Mouse (Mus musculus) skeletal muscle tissue, adult 2 months (tissue): ENCODE measurements around the gene Gm20388.

Experiments used
- DNase-seq: peaks from one replicate; pipeline ENCODE4 v3.0.0-alpha.2; 2012; ENCODE audit warnings: low read depth, low spot score

The Gm20388 gene

GRCm38 (mm10) chr8:120119429-120119828, 208.8 kb downstream of the Gm20388 start:
- no peak for DNase-seq

GRCm38 (mm10) chr8:120119931-120120330, 209.3 kb downstream of the Gm20388 start:
- DNase-seq: no peak

DNA sequence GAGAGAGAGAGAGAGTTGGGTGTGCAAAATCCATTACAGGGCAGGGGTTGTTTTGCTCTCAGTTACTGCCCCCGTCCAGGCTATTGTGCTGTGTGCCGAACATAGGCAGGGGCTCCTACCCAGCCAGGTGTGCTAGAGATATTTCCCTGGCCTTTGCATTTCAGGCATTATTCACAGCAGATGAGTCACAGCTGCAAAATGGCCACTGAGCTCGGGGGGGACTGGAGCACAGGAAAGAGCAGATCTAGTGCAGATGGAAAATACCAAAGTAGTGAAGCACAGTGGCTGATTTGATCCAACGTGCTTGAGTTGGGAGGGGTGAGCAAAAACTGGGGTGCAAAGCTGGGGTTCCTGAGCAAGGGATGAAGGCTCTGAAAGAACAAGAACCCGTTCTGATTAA, 210.3 kb downstream of the Gm20388 start:
- DNase-seq: no peak

GRCm38 (mm10) chr8:120124261-120124660, 213.6 kb downstream of the Gm20388 start:
- DNase-seq: no peak

DNA sequence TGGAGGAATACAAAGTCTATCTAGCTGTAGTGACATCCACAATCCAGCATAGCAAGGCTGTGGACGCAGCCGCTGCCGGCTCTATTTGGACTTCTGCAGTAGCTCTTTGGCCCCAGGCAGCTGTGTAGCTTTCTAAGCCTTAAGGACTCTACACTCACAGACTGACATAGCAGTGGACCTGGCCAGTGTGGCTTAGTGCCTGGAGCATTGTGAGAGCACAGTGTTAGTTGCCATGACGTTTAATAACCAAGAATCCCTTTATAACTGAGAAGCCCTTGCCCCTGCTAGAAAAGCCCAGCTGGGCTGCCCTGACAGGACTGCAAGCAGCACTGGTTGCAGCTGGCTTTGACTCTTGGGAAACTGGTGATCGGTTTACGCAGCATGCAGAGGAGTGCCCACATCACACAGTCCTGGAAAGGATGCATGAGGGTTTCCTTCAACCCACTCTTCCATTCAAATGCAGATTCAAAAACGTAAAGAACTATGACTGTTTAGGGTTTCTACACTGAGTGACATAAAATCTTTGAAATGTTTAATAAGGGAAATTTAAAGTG, 214.3 kb downstream of the Gm20388 start:
- DNase-seq: no peak

DNA sequence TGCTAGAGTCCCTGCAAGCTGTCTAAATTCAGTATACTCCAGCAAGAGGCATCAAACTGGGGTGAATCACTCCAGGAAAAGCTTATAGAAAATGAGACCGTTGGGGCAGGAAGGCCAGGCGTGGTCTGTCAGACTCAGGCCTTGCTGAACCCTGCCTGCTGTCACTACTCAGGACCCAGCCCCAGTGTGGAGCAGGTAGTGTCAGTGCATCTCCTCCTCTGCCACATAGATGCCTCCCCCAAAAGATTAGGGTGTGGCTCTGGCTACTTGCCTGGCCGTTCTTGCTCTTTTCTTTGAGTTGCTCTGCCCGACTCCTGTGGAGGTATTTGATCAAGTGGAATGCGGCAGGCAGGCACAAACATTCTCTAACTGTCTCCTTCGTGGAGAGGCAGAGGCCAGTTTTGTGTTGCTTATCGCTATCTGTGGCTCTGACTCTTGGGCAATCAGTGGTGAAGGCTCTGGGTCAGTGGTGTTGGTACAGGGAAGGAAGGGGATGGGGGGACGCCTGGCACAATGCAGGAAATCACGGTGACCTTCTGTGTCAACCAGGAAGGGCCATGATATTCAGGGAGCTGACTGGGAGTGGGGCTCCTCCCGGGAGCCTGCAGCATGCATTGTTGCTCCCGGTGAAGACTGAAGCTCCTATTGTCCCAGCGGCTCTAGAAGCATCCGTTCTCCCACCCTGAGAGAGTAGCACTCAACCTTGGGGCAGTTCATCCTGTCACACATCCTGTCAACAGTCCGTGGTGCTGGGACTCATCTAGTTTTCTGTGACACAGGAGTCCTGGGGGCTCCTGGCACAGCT, 215.9 kb downstream of the Gm20388 start:
- DNase-seq: no peak

DNA sequence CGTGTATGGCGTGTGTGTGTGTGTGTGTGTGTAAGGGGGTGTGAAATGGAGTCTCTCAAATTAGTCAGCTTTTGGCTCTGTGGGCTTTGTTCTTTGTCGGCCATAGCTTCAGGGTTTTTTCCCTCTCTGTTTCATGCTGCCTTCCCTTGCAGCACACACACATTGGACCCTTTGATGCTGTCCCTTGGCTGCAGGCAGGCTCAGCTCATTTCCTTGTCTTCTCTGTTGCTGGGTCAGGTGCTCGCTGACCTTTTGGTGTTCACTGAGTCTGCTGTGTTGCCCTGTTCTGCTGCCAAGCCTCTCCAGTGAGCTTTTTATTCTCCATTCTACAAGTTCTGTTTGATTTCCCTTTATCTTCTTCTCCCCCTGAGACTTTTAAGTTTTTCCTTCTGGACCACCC, 218.9 kb downstream of the Gm20388 start:
- no peak for DNase-seq

DNA sequence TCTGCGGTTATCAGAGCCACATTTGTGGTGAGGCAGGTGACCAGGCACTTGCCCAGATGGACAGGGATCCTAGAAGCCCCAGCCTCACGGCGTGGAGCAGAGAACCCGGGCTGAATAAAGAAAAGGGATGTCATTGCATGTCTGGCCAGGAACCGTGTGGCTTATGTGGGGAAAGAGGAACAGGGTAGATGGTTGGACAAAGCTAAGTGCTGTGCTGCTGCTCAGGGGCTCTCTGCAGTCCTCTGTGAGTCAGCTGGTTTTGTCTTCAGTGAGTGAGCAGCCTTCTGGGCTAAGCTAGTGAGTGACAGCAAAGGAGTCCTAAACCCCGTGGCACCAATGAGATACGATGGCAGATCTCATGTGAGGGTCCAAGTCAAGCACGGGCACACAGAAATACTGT, 220.5 kb downstream of the Gm20388 start:
- no peak for DNase-seq

DNA sequence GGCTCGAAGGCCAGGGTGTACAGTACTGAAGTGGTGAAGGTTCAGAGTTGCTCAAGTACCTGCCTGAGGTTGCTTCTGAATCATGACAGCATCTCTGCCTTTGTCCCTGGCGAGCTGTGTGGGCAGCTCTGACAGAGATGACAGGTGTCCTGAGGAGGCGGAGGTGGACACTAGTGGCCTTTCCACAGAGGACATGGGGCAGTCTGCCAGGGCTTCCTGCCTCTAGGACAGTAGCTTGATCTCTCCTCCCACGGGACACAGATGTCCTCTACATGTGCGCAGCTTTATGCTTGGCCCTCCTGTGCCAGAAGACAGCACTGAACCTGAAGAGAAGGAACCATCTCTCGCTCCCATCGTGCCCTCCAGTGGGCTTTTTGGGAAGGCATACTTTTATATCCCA, 222.5 kb downstream of the Gm20388 start:
- DNase-seq: no peak

GRCm38 (mm10) chr8:120135687-120136086, 225.0 kb downstream of the Gm20388 start:
- no peak for DNase-seq

- no peak for DNase-seq
These were observed 226.0 kb downstream of the Gm20388 start for GRCm38 (mm10) chr8:120136618-120137017.

DNA sequence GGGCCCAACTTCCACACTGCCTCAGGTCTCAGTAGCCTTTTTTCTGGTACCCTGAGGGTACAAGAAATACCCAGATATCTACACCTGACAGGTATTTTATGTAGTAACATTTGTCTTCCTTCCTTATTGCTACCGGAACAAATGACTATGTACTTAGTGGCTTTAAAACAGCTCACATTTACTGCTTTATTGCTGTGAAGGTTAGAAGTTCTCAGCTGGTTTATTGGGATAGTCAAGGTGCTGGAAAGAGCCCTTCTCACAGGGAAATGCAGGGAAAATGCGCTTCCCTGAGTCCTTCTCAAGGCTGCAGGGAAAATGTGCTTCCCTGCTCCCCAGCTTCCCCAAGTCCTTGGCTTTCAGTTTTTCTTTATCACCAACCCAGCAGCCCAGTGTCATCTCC, 228.3 kb downstream of the Gm20388 start:
- DNase-seq: no peak

GRCm38 (mm10) chr8:120140769-120141168, 230.1 kb downstream of the Gm20388 start:
- DNase-seq: no peak

DNA sequence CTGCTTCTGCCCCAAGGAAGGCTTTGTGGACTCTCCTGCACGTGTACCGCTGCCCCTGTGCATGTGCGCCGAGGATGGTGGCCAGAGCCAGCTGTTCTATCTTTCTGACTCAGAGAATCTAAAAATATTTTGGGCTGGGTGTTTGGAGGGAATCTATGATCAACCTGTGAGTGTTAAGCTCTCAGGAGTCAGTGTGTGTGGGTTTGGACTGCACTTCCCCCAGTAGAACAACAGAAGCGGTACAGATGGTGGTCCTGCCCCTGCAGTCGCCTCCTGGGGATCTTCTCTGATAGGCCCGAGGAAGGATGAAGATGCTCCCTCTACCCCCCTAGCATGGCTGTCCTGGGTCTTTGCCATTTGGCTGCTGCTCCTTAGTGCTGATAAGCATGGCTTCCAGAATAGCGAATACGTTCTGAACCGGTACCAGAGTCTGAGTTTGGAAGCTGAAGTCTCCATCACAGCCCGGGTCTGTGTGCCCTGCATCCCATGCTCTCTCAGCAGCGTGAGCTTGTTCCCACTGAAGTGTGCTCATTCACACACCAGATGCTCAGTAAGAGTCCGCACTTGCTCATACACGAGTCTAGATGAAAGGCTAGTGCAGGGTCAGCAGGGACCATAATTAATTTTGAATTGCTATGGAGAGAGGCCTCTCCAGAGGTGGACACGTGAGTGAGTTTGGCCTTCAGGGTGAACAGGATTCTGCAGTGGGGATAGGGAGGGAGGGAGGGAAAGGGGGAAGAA, 233.4 kb downstream of the Gm20388 start:
- DNase-seq: no peak

DNA sequence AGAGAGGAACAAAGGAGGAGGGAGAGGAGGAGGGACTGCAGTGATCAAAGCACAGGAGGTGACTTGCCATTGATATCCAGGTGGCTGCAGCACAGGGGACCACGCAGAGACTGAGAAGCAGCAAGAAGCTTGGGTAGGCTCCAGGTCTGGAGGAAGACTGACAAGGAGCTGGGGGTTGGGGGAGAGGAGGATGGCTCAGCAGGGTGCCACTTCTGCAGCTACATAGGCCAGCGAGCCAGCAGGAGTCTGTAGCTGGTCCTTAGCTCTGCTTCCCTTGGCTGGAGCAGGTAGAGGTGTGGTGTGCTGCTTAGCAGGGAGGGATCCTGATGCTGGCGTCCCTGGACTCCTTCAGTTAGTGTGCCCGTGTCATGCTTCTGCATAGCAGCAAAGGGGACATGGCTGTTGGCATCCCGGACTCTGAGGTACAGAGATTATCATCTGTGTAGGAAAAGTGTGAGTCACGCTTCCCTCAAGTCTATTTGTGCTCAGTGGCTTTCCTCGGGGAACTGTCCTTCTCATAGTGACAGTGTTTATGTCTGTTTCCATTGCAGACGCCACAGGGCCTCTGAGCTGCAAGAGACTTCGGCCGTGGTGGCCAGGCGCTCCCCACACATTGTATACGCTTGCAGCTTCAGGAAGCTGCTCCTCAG, 234.1 kb downstream of the Gm20388 start:
- DNase-seq: no peak

GRCm38 (mm10) chr8:120146051-120146450, 235.4 kb downstream of the Gm20388 start:
- no peak for DNase-seq

DNA sequence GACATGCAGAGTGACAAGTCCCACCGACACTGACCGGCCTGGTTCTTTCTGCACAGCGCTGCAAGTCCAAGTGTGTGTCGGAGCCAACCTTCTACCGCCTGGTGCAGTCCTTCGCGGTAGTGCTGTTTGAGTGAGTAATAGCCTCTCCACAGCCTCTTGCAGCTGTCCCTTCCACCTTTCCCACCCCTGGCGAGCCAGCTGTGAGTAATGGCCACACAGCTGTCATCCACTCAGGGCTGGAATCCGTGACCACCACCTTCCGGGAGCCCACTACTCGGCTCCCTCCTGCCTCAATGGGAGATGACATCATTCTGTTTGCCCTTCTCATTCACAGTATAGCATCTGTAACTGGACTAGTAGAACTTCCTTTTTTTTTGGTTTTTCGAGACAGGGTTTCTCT, 239.4 kb downstream of the Gm20388 start:
- DNase-seq: no peak

- no peak for DNase-seq
These were observed 240.5 kb downstream of the Gm20388 start for GRCm38 (mm10) chr8:120151151-120151550.

GRCm38 (mm10) chr8:120152636-120153035, 242.0 kb downstream of the Gm20388 start:
- DNase-seq: no peak

DNA sequence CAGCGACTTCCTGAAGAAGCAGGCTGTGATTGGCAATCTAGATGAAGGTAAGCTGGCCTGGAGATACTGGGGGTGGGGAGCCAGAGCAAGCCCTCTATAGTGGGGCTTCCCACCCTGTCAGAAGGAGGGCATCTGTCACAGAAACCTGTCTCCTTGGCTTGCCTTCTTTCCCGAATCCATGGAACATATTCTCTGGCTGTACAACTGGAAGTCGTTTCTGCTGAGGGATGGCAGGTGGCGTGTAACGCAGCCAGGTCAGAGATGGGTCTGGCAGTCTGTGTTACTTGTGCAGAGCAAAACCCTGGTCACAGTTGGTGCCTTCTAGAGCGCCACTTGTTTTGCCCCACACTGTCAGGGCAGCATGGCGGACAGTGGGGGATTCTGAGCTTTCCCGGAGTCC, 249.7 kb downstream of the Gm20388 start:
- DNase-seq: no peak

DNA sequence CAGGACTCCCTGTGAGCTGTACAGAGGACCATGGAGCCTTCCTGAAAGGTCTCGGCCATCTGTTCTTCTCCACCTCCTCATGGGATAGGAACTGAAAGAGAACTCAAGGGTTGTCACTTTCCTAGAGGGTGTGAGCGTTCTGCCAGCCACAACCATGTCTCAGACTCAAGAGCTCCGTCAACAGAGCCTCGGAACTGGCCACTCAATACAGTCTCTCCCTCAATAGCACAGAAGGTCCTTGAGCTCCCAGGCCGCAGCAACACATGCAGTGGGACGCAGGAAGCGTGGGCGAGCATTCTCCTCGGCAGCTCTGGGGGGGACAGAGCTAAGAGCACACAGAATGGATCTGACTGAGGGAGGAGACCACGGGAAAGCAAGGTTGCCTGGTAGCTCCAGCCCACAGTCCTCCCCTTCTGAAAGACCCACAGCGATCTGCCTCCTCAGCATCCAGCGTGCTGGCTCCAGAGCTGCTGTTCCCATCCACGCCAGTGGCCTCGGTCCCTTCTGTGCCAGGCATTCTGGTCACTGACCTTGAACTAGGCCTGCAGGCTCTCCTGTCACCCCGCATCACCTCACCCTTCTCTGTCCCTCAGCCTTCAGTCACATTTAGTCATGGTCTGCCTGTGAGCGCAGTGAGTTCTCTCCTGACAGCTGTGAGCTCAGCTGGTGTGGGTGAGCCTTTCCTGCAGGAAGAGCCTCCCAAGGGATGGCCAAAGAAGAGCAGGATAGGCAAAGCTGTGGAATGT, 251.2 kb downstream of the Gm20388 start:
- DNase-seq: no peak

DNA sequence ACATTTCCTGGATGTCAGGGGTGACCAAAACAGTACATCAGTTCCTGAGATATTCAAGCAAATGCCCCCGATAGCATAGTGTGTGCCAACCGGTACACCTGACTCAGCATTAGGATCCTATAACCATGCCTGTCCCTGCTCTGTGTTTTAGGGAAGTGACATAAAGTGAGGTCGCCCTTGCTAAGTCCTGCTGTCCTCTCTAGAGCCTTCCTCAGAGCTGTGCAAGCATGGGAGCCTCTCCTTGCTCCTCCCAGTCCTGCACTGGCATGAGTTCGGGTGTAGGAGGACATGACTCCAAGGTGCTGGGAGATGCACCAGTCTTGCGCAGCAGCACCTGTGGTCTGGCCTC, 251.7 kb downstream of the Gm20388 start:
- DNase-seq: no peak
